Mouse (Mus musculus) cerebellum, adult 2 months (tissue): ENCODE measurements around the gene Ccdc141.

Experiments
- CTCF ChIP-seq: fragments of 200-500 bp; IDR thresholded peaks from 2 replicates; pipeline ENCODE4 v1.5.1; 2011; ENCODE audit warnings: low read depth, mild to moderate bottlenecking, control low read depth, low read length, moderate library complexity, borderline replicate concordance; ENCODE audit not compliant: insufficient read depth
- POLR2A ChIP-seq: fragments of 200-500 bp; IDR thresholded peaks from 2 replicates; pipeline ENCODE4 v1.6.1; 2011; ENCODE audit warnings: low read length, control low read depth, borderline replicate concordance; ENCODE audit not compliant: insufficient read depth

DNA sequence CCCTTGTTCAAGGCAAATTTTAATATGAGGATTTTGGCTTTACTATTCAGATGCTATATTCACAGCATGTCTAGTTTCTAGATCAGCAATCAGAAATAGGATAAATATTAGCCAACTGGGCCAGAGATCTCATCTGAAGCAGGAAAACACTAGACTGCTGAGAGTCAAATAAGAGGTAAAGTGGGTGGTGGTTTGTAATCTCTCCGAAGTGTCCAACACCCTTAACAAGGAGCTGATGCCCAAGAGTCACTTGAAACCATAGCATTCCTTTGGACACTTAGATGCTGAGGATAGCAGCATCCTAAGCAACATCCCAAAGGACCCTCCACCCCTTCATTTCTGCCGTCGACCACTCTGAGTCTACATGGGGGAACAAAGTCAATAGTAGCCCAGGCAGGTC, 5.8 kb downstream of the Ccdc141 start:
- no peak for TF ChIP-seq CTCF
- TF ChIP-seq POLR2A, result no peak
